Mouse (Mus musculus): ENCODE measurements around the gene Bcat2.

The Bcat2 gene

DNA sequence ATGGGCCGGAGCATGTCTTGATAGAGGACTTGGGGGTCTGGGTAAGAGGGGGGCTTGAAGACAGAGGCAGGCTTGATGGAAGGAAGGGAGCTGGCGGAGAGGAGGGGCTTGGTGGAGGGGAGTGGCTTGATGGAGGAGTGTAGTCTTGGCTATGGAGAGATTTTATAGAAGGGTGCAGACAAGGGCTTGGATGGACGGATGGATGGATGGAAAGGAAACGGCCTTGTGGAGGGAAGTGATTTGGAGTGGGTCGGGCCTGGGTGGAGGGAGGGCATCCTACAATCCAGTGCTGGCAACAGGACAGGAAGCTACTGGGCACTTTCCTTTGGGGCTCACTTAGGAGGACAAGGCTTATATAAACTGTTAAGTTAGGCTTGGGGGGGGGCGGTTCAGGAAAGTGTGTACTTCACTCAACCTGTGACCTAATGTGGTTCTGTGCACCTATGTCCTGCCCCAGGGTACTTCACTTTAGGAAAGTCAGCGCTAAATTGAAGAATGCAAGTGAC, 56.7 kb downstream of the Bcat2 start:
- no peak for DNase-seq

DNA sequence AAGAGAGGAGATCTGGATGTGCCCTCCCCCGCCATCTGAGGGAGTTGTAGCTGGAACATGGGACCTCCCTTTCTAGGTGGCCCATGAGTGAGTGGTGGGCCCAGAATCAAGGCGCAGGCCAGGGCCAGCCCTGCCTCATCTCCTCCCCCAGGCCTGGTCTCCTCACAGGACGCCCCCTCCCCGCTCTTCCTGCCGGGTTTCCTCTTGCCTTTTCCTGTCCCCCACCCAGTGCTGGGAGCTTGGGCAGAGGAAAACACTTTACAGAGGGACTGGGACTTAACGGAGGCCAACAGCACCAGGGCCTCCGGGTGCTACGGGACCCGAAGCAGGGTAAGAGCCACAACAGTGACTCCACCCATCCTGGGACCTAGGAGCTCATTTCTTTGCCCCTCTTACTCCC, 57.3 kb downstream of the Bcat2 start, which contains the start of gene Rasip1:
TSS of gene Rasip1 (plus strand) at position 228 of the 400 bp plus-strand sequence.
- DNase-seq, result no peak

DNA sequence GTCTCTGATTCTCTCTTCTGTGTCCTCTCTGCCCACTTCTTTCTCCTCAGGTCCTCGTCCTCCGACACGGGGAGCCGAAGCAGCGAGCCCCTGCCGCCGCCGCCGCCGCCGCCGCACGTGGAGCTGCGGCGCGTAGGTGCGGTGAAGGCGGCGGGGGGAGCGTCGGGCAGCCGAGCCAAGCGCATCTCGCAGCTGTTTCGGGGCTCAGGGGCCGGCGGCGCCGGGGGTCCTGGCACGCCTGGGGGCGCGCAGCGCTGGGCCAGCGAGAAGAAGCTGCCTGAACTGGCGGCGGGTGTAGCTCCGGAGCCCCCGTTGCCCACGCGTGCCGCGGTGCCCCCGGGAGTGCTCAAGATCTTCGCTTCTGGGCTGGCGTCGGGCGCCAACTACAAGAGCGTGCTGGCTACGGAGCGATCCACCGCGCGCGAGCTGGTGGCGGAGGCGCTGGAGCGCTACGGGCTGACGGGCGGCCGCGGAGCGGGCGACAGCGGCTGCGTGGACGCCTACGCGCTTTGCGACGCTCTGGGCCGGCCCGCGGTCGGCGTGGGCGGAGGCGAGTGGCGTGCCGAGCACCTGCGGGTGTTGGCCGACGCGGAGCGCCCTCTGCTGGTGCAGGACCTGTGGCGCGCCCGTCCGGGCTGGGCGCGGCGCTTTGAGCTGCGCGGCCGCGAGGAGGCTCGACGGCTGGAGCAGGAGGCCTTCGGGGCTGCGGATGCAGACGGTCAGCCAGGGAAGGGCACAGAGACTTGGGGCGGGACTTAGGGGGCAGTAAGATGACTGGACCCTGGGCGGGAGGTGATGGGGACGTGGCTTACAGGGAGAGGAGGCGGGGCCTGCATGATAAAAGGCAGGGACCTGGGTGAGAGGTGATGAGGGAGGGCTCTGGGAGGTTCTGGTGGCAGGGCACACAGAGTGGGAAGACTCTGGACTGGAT, 58.7 kb downstream of the Bcat2 start:
- DNase-seq, result peak; percentile 88

DNA sequence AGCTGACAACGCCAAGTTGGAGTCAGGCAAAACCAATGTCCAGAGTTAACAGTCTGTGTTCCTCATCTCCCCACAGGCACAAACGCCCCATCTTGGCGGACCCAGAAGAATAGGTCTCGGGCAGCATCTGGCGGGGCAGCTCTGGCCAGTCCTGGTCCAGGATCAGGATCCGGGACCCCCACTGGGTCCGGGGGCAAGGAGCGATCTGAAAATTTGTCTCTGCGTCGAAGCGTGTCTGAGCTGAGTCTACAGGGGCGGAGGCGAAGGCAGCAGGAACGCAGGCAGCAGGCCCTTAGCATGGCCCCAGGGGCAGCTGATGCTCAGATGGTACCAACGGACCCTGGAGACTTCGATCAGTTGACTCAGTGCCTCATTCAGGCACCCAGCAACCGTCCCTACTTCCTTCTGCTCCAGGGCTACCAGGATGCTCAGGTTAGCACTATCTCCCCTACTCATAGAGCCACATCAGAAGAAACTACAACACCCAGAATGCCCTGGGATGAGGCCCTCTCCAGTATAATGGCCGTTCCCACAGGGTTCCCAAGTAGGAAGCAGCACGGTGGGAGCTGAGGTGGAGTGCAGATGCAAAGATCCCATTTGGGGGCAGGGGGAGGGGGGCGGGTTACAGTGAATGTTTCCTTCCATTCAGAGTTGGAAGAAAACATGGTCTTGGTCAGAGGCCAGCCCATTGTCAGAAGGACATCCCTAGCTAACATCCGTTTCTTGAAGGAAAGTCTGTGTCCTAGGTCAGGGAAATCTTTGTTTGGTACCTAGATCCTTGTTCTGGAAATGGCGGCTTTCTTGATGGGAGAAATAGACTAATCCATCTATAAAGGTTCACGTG, 60.3 kb downstream of the Bcat2 start:
- no peak for DNase-seq

DNA sequence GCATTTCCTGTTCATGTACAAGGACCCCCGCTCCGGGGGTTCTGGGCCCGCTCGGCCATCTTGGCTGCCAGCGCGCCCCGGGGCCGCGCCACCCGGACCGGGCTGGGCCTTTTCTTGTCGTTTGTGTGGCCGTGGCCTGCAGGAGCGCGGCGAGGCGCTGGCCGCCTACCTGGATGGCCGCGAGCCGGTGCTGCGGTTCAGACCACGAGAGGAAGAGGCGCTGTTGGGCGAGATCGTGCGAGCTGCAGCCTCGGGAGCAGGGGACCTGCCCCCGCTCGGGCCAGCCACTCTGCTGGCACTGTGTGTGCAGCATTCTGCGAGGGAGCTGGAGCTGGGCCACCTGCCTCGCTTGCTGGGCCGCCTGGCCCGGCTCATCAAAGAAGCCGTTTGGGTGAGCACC, 62.5 kb downstream of the Bcat2 start:
- DNase-seq, result no peak

DNA sequence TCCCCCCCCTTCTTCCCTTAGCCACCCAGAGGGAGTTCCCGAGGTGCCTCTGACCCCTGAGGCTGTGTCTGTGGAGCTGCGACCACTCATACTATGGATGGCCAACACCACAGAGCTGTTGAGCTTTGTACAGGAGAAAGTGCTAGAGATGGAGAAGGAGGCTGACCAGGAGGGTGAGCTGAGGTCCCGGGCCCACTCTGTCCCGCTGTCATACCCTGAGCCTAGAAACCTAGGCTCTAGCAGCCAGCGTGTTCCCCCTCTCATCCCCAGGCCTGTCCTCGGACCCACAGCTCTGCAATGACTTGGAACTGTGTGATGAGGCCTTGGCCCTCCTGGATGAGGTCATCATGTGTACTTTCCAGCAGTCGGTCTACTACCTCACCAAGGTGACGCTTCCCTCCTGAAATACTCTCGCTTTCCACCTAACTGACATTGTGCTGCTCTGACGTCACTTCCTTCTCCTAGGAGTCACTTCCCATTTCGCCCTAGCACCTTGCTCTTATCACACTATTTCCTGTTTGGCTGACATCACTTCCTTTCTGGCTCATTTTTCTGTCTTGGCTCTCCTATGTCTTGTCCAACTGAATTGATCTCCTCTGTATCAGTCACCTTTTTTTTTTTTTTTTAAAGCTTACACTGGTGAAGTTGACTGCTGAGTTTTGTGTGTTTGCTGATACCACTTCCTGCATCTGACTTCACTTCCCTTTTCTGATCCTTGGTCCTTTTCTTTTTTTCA, 65.2 kb downstream of the Bcat2 start:
- no peak for DNase-seq

DNA sequence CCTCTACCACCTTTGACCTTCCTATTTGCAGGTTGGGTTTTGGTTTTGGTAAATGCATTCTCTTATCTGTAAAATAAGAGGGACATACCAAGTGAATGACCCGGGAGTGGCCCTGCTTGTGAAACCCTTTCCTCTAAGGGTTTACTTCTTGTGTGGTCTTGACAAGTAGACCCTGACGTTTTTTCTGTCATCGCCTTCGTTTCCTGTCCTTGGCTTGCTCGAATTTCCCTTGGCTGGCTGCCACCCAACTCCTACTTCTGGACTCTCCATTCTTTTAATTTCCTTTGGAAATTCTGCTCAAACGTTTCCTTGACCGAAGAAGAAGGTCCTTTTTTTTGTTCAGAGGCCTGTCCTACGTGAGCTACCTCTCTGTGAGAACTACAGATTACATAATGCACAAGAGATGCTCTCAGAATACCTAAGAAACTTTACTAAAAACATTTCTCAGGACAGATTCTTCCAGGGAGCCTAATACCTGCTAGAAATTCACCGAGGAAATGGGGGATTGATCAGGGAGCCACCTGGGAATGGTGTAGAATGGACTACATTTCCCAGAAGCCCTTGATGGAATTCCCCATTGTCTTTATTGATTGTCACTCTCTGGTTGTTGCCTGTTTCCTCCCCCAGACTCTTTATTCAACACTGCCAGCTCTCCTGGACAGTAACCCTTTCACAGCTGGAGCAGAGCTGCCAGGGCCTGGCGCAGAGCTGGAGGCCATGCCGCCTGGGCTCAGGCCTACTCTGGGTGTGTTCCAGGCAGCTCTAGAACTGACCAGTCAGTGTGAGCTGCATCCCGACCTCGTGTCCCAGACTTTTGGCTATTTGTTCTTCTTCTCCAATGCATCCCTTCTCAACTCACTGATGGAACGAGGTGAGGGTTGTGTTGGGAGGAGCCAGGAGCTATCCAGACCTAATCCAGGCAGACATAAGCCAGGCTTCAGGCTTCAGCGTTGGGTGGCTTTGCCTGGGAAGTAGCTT, 66.0 kb downstream of the Bcat2 start:
- DNase-seq, result no peak

DNA sequence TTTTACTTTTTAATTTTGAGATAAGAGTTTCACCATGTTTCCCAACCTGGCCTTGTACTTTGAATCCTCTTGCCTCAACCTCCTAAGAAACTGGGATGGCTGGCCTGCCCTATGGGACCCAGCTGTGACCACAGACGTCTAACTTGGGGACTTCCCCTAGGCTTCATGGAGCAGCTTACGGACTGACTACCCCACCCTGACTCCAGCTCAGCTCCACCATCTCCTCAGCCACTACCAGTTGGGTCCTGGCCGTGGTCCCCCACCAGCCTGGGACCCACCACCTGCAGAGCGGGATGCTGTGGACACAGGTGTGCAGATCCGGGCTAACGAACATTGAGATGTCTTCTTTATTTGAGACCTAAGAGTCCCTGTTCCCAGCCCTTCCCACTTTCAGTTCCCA, 67.8 kb downstream of the Bcat2 start:
- no peak for DNase-seq

DNA sequence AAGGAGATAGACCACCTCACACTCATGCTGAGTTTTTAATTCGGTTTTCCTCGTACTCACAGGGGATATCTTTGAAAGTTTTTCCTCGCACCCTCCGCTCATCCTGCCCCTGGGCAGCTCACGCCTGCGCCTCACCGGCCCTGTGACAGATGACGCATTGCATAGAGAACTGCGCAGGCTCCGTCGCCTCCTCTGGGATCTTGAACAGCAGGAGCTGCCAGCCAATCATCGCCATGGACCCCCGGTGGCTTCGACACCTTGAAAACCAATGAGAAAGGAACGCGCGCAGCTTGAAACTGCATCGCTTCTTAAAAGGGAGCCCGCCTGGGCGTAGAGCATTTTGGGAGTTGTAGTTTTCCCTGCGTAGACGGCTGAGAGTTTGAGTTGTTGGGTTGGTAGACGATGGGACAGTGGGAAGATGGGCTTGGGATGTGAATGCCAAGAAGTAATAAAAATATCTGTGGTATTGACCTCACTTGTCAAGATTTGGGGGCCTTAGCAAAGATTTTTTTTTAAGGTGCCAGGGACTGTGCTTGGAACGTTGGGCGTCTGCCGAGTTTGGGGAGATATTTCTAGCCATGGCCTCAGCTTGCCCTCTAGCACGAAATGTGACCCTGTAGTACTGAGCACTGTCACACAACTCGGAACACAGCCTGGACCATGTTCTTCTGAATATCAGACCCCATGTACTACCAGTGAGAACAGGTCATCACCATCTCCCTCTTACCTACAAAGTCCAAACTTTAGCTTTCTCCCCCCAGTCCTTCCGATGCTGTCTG, 68.9 kb downstream of the Bcat2 start:
- peak; percentile 92 for DNase-seq

All from right cerebral cortex, postnatal 4 days (tissue).